Mouse (Mus musculus): ENCODE results near the gene Slc6a16.
"Not testable (repeated sequence)": the region's sequence is repeated elsewhere in the genome, so short reads cannot be mapped to it uniquely, and the experiment has no call there.

DNA sequence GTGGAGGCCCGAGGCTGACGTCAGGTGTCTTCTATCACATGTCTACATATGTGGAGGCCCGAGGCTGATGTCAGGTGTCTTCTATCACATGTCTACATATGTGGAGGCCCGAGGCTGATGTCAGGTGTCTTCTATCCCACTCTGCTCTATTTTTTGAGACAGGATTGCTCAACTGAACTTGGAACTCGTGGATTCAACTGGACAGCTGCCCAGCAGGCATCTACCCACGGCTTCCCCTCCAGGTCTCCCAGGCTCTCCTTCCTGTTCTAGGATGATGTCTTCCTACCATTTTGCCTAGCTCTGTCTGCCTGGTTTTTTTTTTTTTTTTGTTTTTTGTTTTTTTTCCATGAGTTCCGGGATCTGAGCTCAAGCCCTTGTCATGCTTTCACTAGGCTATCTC, 14.9 kb downstream of the Slc6a16 start:
- TF ChIP-seq CTCF (IDR thresholded peaks at IDR 0.05; ENCODE audit: low read depth, low read length); EP300 (IDR thresholded peaks at IDR 0.05; ENCODE audit: insufficient read depth, low read depth, low read length); POLR2A (IDR thresholded peaks at IDR 0.05; ENCODE audit: insufficient read depth, low read length): not testable (repeated sequence)

All from ES-Bruce4 (cell line).